Mouse (Mus musculus) effector memory CD4-positive, alpha-beta T cell, adult 5 months (primary cell): ENCODE measurements around the gene Cep70. TPM values are rescaled to one million over a fixed set of nuclear protein-coding genes. Genes with fewer than 3 reads are reported as not detected.

ENCODE experiments used
- polyA plus RNA-seq: library from polyadenylated mRNA; unstranded; fragments of 100-300 nt; shearing (Covaris generic); gene quantifications from one replicate; pipeline ENCODE4 v1.2.1, GENCODE M21; 2017

Cep70 gene
- polyA plus RNA-seq, result 11.2 TPM

GRCm38 (mm10) chr9:99243190-99243894 lies at the start of gene Cep70:
Gene Cep70, plus strand, starts transcription at chr9:99243367.

GRCm38 (mm10) chr9:99237139-99237538 lies 6.0 kb upstream of the Cep70 start, which contains the start of gene Faiml:
Gene Faiml, minus strand, starts transcription at chr9:99237239.

Other genes with a start within 250 kb of the Cep70 start
- not detected for gene Gm1123, start 207.7 kb upstream of the Cep70 start, polyA plus RNA-seq
- 10.1 TPM for gene Pik3cb, start 102.7 kb upstream of the Cep70 start, polyA plus RNA-seq
- gene Faiml, start 6.1 kb upstream of the Cep70 start, polyA plus RNA-seq, result not detected
- not detected for gene Esyt3, start 115.2 kb downstream of the Cep70 start, polyA plus RNA-seq
- gene Mras, start 194.0 kb downstream of the Cep70 start, polyA plus RNA-seq, result not detected
- not detected for gene Nme9, start 208.1 kb downstream of the Cep70 start, polyA plus RNA-seq